Mouse (Mus musculus) adrenal gland, postnatal 4 days (tissue): ENCODE measurements around the gene Mrgprx1. TPM values are rescaled to one million over a fixed set of nuclear protein-coding genes. Genes with fewer than 3 reads are reported as not detected.

Source experiments
- DNase-seq, 2 experiments: peaks; one replicate each; pipeline ENCODE4 v3.0.0; 2021 to 2022; ENCODE audit warnings: low spot score in 2 of 2, mixed read lengths in 2 of 2
- long read RNA-seq, 2 experiments: library from polyadenylated mRNA; stranded (forward); transcript quantifications; one replicate each; pipeline ENCODE4 v2.0.0; 2021
- total RNA-seq, 2 experiments: library from RNA; stranded (reverse); gene quantifications; 2 replicates each; pipeline ENCODE4 v1.2.3; 2021

Gene Mrgprx1
- not detected for total RNA-seq
- long read RNA-seq, experiment 1: 0 reads
- long read RNA-seq, experiment 2: 0 reads

GRCm38 (mm10) chr7:48027497-48027896 lies at the start of gene Mrgprx1:
Gene Mrgprx1, minus strand, starts transcription at chr7:48027597.
- DNase-seq: no peak

- no peak for DNase-seq
Observed at GRCm38 (mm10) chr7:48075521-48075920, 48.1 kb upstream of the Mrgprx1 start.

GRCm38 (mm10) chr7:48046475-48047185 lies 19.2 kb upstream of the Mrgprx1 start:
- no peak for DNase-seq

GRCm38 (mm10) chr7:48044046-48044445 lies 16.6 kb upstream of the Mrgprx1 start:
- no peak for DNase-seq

GRCm38 (mm10) chr7:48017874-48018273 lies 9.5 kb downstream of the Mrgprx1 start:
- DNase-seq: no peak

GRCm38 (mm10) chr7:47995689-47996088 lies 31.7 kb downstream of the Mrgprx1 start:
- no peak for DNase-seq

GRCm38 (mm10) chr7:47986752-47987151 lies 40.6 kb downstream of the Mrgprx1 start:
- no peak for DNase-seq

GRCm38 (mm10) chr7:47981995-47982394 lies 45.4 kb downstream of the Mrgprx1 start, which contains the start of gene Mrgpra4:
Gene Mrgpra4, minus strand, starts transcription at chr7:47982095.
- DNase-seq: no peak

Other genes starting within 250 kb of the Mrgprx1 start
- gene Mrgpra4, start 45.5 kb downstream of the Mrgprx1 start, total RNA-seq: not detected
- gene Mrgprb5, start 141.4 kb upstream of the Mrgprx1 start, total RNA-seq: not detected
- not detected for gene Mrgprb4, start 171.7 kb upstream of the Mrgprx1 start, total RNA-seq